Mouse (Mus musculus) monocyte, adult 2 months (primary cell): Measurements from ENCODE around the gene Lrfn3.

Experiments
- DNase-seq, 2 experiments: peaks; one replicate each; pipeline ENCODE4 v3.0.0; 2022; ENCODE audit warnings: low spot score in 2 of 2, low read depth in 1 of 2

Lrfn3 gene

DNA sequence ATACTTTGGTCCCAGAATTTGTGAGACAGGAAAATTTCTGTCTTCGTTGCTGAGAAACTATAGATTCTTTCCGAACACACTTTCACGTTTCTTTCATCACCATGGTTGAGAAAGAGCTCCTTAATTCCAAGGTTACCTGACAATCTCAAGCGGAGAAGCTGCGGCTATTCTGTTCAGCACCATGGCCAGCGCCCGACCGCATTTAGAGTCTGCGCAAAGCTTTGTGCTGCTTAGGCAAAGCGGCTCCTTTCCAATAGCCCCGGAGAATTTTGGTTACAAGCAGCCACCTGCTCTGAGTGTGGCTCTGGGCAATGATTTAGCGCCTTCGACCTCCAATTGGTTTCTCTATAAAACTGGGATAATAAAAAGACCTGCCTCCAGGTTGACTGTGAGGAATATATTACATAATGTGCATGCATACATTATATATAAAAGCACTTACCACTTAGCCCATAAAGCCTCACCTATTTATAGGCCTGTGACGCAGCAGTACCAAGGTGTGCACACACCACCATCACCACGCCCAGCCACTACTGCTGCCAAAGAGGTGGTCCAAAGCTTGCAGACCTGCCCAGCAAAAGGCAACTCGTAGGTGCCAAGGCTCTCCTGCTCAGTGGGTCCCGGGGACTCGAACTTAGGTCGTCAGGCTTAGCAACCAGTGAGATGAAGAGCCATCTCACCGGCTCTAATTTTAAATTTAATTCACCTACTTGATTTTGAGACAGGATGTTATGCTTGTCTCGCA, 15.8 kb downstream of the Lrfn3 start:
- DNase-seq: no peak

DNA sequence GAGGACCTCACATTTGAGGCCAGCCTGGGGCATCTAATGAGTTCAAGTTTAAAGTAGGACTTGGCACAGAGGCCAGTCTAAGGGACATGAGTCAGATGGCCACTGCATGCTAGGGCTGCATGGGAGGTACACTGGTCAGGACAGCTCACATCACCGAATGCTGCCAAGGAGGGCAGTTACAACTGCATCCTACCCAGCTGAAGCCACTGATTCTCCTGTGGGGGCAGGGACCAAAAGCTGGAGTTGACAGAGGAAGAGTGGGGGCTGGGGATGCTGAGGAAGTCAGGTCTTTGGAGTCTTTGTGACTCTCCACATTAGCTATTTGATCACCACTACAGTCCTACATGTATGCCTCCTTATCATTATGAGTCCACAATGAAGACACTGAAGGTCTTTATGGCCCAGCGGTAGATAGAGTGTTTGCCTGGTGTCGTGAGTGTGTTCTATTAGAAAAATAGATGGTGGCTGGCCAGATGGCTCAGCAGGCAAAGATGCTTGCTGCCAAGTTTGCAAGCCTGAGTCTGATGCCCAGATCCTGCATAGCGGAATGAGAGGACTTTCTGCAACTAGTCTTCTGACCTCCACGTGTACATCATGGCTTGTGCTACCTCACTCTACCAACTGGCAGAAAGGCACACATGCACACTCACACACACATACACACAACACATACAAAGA, 23.0 kb downstream of the Lrfn3 start:
- no peak for DNase-seq

DNA sequence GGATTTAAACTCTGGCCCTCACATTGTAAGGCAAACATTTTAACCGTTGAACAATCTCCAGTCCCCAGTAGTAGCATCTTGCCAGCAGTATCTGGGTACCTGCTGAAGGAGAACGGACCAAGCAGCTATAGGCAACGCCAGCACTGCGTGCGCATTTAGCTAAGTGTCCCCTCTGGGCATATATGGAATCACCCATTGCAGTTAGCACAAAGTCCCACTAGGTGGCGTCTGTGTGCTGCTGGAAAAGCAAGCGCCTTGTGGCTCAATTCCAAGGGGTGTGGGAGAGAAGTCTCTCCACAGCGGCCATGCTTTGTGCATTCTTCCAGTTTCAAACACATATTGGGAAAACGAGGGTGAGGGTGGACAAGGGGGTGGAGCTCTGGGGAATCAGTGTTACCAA, 26.2 kb downstream of the Lrfn3 start:
- DNase-seq: peak; percentile 33 to 44

DNA sequence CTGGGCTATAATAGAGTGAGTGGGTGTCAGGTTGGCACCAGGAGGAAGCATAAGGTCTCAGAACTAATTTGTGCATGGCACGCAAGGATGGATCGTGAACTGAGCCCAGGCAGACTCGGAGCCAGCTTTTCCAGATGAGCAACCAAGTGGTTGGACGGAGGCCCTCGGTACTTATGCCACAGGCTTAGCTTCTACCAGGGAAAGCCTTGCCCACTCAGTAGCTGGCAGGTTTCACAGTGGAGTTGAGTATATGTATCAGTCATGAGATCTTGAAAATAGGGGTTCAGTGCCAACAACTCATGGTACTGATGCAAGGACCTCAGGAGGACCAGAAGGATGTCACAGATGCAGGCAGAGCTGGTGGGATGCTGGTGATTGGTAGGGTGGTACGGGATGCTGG, 26.9 kb downstream of the Lrfn3 start:
- no peak for DNase-seq

GRCm38 (mm10) chr7:30334563-30334962, 28.0 kb downstream of the Lrfn3 start:
- no peak for DNase-seq

- no peak for DNase-seq
Observed at GRCm38 (mm10) chr7:30333436-30333835, 29.1 kb downstream of the Lrfn3 start.

DNA sequence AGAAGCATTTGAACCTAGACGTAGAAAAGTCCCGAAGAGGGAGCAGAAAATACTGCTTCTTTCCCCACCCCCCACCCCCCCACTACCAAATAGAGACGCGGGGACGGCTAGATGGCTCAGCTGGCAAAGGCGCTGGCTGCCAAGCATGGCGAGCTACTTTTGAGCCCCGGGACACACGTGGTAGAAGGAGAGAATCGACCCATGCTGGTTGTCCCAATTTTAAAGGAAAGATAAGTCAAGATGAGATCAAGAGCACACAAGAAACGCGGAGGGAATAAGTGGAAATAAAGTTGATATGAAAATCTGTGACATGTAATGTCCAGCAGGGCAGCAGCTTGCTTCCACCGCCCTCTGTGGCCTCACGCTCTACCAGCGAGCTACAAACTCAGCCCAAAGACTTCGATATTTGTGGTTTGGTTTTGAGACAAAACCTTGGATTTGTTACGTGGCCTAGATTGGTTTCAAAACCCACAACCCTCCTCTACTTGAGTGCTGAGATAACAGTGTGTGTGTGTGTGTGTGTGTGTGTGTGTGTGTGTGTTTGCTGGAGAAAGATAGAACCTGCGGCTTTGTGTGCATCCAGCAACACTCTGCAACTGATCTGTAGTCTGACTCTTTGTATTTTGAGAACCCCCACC, 29.8 kb downstream of the Lrfn3 start:
- no peak for DNase-seq

- DNase-seq: peak; percentile 40 to 71
Observed at GRCm38 (mm10) chr7:30331887-30332286, 30.7 kb downstream of the Lrfn3 start.

DNA sequence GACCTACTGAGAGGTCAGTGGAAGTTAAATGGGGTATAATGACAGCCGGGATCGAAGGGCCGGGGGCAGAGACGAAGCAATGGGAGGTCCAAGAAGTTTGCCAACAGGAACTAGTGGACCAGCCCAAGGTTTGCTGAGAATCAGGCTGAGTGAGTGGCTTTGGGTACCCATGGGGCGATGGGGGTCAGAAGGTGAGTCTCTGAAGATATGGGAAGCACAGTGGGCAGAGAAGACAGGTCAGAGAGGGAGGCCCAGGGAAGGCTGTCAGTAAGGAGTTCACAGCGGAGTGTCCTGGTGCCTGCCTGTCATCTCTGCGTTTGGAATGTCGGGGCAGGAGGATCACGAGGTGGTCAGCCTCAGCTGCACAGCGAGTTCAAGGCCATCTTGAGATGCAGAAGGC, 34.2 kb downstream of the Lrfn3 start:
- DNase-seq: no peak

- DNase-seq: no peak
Observed at GRCm38 (mm10) chr7:30327140-30327539, 35.4 kb downstream of the Lrfn3 start.

GRCm38 (mm10) chr7:30326427-30326826, 36.1 kb downstream of the Lrfn3 start:
- no peak for DNase-seq

- DNase-seq: peak; percentile 43 to 70
Observed at GRCm38 (mm10) chr7:30325364-30325763, 37.2 kb downstream of the Lrfn3 start.

- no peak for DNase-seq
Observed at GRCm38 (mm10) chr7:30324300-30324944, 38.1 kb downstream of the Lrfn3 start.

DNA sequence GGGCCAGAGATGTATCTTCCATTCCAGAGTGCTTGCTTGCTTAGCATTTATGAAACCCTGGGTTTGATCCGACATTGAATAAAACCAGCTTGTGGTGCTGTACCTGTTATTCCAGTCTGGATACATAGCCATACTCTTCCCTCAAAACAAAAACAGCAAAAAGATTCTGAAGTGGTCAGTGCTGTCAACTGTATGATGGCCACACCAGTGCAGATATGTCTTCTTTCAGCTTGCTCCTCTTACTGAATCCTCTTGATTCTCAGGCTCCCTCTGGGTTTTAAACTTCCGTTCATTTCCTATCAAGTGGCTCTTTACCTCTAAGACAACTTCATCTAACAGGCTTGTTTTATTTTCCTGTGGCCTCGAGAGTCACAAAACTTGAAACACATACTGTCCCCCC, 38.8 kb downstream of the Lrfn3 start, which contains the start of gene Sdhaf1:
TSS of gene Sdhaf1 (minus strand) at position 101 of the 400 bp plus-strand sequence.
- DNase-seq: no peak

DNA sequence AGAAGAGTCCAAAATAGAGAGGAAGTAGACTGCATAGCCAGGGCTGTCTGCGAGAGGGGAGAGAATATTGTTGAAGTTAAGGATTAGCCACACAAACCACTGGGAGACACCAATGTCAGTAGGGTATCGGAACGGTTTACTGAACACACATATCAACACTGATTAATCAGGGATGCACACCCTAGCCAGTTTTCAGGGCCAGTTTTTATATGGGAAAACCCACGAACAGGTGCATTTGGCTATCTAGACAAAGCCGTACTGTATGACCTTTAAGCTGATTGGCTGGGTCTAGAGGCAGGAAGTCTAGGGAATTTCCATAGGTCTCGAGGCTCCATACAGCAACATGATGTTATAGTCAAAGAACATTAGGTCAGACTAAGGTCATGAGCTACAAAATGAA, 39.7 kb downstream of the Lrfn3 start:
- DNase-seq: peak in 1 of 2 experiments; percentile 49

DNA sequence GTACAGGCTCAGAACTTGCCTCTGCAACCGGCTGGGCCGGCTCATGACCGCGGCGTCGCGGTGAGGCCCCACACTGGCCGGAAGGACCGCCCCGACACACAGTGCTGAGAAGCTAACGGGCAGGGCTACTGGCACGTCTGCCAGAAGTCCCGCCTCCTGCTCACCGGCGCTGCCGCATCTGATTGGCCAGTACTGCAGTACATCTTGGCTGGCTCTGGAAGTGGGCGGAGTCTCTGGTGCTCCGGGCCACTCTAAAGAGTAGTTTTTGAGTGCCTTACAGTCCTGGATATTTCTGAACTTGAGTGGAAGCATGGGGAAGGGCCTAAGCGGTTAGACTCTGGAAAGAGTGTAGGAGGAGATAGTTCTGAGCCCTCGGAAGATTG, 40.3 kb downstream of the Lrfn3 start:
- peak; percentile 88 to 92 for DNase-seq

GRCm38 (mm10) chr7:30321539-30322284, 40.9 kb downstream of the Lrfn3 start, which contains the start of gene E130208F15Rik:
Gene E130208F15Rik (plus strand): TSS chr7:30321740.
- peak in 1 of 2 experiments; percentile 59 for DNase-seq

GRCm38 (mm10) chr7:30320946-30321345, 41.6 kb downstream of the Lrfn3 start:
- no peak for DNase-seq

GRCm38 (mm10) chr7:30318142-30318541, 44.4 kb downstream of the Lrfn3 start:
- DNase-seq: no peak

DNA sequence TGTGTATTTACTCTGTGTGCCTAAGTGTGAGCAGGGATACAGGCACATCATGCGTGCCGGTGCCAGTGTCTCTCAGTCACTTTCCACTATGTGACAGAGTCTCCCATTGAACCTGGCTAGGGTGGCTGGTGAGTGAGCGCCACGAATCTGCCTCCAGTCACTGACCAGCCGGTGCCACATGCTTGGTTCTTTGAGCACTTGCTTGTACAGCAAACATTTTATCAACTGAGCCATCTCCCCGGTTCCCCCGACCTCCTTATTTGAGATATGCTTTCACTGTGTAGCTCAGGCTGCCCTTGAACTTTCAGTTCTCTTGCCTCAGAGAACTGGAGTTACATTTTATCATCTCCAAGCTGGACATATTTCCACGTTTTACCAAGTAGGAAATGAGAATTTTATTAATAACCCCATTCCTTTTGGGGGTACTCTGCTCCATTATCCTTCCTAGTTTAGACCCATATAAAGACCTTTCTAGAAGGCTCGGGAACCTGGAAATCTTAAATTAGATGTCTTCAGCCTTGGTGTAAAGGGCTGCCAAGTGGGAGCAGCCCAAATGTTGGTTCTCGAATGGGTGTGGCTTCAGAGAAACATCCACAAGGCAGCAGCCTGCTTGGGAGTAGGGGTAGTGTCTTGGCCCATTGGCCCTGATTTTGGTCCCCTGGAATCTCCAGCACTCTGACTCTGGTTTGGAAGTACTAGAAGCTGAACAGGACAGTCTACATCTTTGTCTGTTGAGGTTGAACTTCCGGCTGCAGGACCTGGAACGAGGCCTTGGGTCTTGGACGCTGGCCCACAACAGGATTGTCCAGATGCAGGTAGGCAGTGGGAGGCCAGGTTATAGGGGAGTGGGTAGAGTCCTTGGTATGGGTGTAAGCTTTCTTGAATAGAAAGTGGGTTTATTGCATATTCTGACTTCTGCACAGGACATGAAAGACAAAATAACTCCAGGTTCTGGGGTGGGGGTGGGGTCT, 46.7 kb downstream of the Lrfn3 start:
- no peak for DNase-seq
